In the genomic region with DNA sequence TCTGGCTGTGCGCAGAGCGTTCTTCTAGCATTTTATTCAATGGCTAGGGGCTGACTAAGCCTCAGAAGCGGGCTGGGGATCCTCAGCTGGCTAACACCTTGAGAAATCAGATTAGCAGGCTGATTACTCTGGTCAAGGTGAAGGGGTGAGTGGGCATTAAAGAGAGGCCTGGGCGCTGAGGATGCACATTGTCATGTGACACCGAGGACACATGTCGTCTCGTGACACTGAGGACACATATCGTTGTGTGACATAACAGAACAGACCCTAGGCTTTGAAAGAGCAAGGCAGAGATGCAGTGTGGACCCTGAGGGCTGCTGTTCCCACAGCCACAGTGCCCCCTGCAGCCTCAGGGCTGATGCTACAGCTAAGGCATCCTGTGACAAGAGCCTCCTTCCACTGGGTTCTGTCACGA, we compare ENCODE assay signal across 8 mouse cellular contexts. TPM values are rescaled to one million over a fixed set of nuclear protein-coding genes. Genes with fewer than 3 reads are reported as not detected.
DNase-seq lines count a peak whose midpoint lies in the region; ATAC-seq and TF ChIP-seq lines count a peak whose summit lies in the region.

No protein-coding gene starts in this region.

- H3K9me3 ChIP-seq in heart, embryonic 11.5 days (replicated peaks; ENCODE audit: control insufficient read depth, low read length), result no peaks in the 10 kb centered on the region
- H3K9me3 ChIP-seq in forebrain, embryonic 15.5 days, result no peaks in the 10 kb centered on the region

- no peak overlapping the region for H3K27ac ChIP-seq in heart, embryonic 11.5 days (ENCODE audit: low read depth, low read length)
- no peak overlapping the region for H3K27ac ChIP-seq in forebrain, embryonic 15.5 days (replicated peaks)

- peak; percentile 60 for TF ChIP-seq CTCF in C2C12 (IDR thresholded peaks at IDR 0.05; ENCODE audit: control insufficient read depth, insufficient read depth, insufficient read length)

- H3K4me1 ChIP-seq in heart, embryonic 11.5 days (ENCODE audit: control insufficient read depth, insufficient read depth, low read length), result peaks cover 8% of the 10 kb centered on the region
- H3K4me1 ChIP-seq in forebrain, embryonic 15.5 days, result no peaks in the 10 kb centered on the region

- H3K79me2 ChIP-seq in C2C12 (ENCODE audit: control insufficient read depth, insufficient read depth), result no peaks in the 10 kb centered on the region

- no peak overlapping the region for H3K9ac ChIP-seq in heart, embryonic 11.5 days (ENCODE audit: low read depth, low read length)
- no peak overlapping the region for H3K9ac ChIP-seq in forebrain, embryonic 15.5 days (replicated peaks)

- no peaks in the 10 kb centered on the region for H3K36me3 ChIP-seq in heart, embryonic 11.5 days (ENCODE audit: control insufficient read depth, insufficient read depth, low read length)
- H3K36me3 ChIP-seq in C2C12 (ENCODE audit: control insufficient read depth, insufficient read depth), result no peaks in the 10 kb centered on the region
- H3K36me3 ChIP-seq in forebrain, embryonic 15.5 days, result no peaks in the 10 kb centered on the region

- no peak for ATAC-seq in heart, embryonic 11.5 days (replicated peaks; ENCODE audit: insufficient number of reproducible peaks, low FRiP score, low TSS enrichment)
- no peak for ATAC-seq in forebrain, embryonic 15.5 days (replicated peaks)

- no peak overlapping the region for H3K4me2 ChIP-seq in heart, embryonic 11.5 days
- no peak overlapping the region for H3K4me2 ChIP-seq in forebrain, embryonic 15.5 days (replicated peaks)

- H3ac ChIP-seq in C2C12 (ENCODE audit: control insufficient read depth, insufficient read length, low read depth), result no peak overlapping the region

- 47% methylated on average over 9 of the region's 9 CpGs for WGBS in heart, embryonic 11.5 days (ENCODE audit: insufficient replicate concordance)
- 62% methylated on average over 9 of the region's 9 CpGs for WGBS in forebrain, embryonic 15.5 days

- H3K4me3 ChIP-seq in heart, embryonic 11.5 days (ENCODE audit: low read depth, low read length), result no peak overlapping the region
- no peak overlapping the region for H3K4me3 ChIP-seq in C2C12 (ENCODE audit: insufficient read depth, poor library complexity, severe bottlenecking)
- H3K4me3 ChIP-seq in forebrain, embryonic 15.5 days, result no peak overlapping the region

- H3K27me3 ChIP-seq in heart, embryonic 11.5 days (ENCODE audit: control insufficient read depth, insufficient read depth, low read length), result no peaks in the 10 kb centered on the region
- H3K27me3 ChIP-seq in C2C12 (ENCODE audit: control insufficient read depth, insufficient read depth, insufficient read length), result no peaks in the 10 kb centered on the region
- H3K27me3 ChIP-seq in forebrain, embryonic 15.5 days, result no peaks in the 10 kb centered on the region

- no peaks in the 10 kb centered on the region for H3K79me3 ChIP-seq in C2C12 (ENCODE audit: low read depth)

- peak; percentile 58 for DNase-seq in heart, postnatal 4 days
- peak; percentile 58 for DNase-seq in T-cell, adult 2 months (ENCODE audit: low spot score)
- peak; percentile 67 for DNase-seq in kidney, postnatal 10 days
- peak; percentile 59 for DNase-seq in retina, embryonic 14.5 days (ENCODE audit: low spot score)
- DNase-seq in cerebellum, adult 8-10 months, result no peak

TF ChIP-seq in C2C12, 6 proteins besides CTCF, POLR2A, EP300 and RAD21:
- no peak for TF ChIP-seq USF1 (IDR thresholded peaks at IDR 0.05; ENCODE audit: low read depth)
- no peak for TF ChIP-seq MYOG (IDR thresholded peaks at IDR 0.05; ENCODE audit: control insufficient read depth, extremely low read depth, insufficient read length)
- no peak for TF ChIP-seq CEBPB (IDR thresholded peaks at IDR 0.05; ENCODE audit: low read depth)

RNA-seq across cellular contexts. Expression of gene Taok3, which starts 23.8 kb away (rescaled TPM):
- 10 to 100 TPM in 1 of 2 experiments, 1 to 10 TPM in 1; 8.6 to 10.5 TPM for total RNA-seq in heart, postnatal 4 days (2021)
- polyA plus RNA-seq in heart, embryonic 11.5 days (2014; fragmentation: Nextera tagmentation; extraction: Ambion mirVana), result 12.9 and 13.8 TPM in 2 replicates
- polyA plus RNA-seq in C2C12 (2012; fragmentation: generic; extraction: Trizol), result 6.6 TPM
- polyA plus RNA-seq in forebrain, embryonic 15.5 days (2015; fragmentation: Nextera tagmentation; extraction: Ambion mirVana), result 45.3 and 51.7 TPM in 2 replicates

RNA-seq across cellular contexts. Expression of gene Suds3, which starts 27.8 kb away (rescaled TPM):
- total RNA-seq in heart, postnatal 4 days (2021), result 10 to 100 TPM; 68.6 to 80.3 TPM
- polyA plus RNA-seq in heart, embryonic 11.5 days (2014; fragmentation: Nextera tagmentation; extraction: Ambion mirVana), result 36.8 and 37.1 TPM in 2 replicates
- polyA plus RNA-seq in C2C12 (2012; fragmentation: generic; extraction: Trizol), result 76.0 TPM
- 94.0 and 99.1 TPM in 2 replicates for polyA plus RNA-seq in forebrain, embryonic 15.5 days (2015; fragmentation: Nextera tagmentation; extraction: Ambion mirVana)
